Mouse (Mus musculus) intestine, embryonic 16.5 days (tissue): Measurements from ENCODE around the gene Gm3317. TPM values are rescaled to one million over a fixed set of nuclear protein-coding genes. Genes with fewer than 3 reads are reported as not detected.
"Not testable (repeated sequence)": the region's sequence is repeated elsewhere in the genome, so short reads cannot be mapped to it uniquely, and the experiment has no call there.

Source experiments
- ATAC-seq: fragments of 200-750 bp; cut with Nextera tagmentation; 2 replicates; pipeline ENCODE4 v1.8.0; 2017; ENCODE audit warnings: moderate TSS enrichment, moderate library complexity
- H3K27ac ChIP-seq: fragments of 300-500 bp; sonication (generic); 2 replicates; pipeline ENCODE4 v1.5.1; 2014; ENCODE audit warnings: mild to moderate bottlenecking, low read length
- H3K27me3 ChIP-seq: fragments of 300-500 bp; sonication (generic); replicated peaks from 2 replicates; pipeline ENCODE4 v1.6.1; 2014; ENCODE audit warnings: low read length, control low read depth, mixed read lengths; ENCODE audit not compliant: control insufficient read depth, insufficient read depth
- H3K36me3 ChIP-seq: fragments of 300-500 bp; sonication (generic); 2 replicates; pipeline ENCODE4 v1.6.1; 2014; ENCODE audit warnings: low read length, control low read depth; ENCODE audit not compliant: control insufficient read depth, insufficient read depth
- H3K4me1 ChIP-seq: fragments of 300-500 bp; sonication (generic); 2 replicates; pipeline ENCODE4 v1.6.1; 2014; ENCODE audit warnings: low read length, control low read depth, mixed read lengths; ENCODE audit not compliant: control insufficient read depth, insufficient read depth
- H3K4me2 ChIP-seq: fragments of 300-500 bp; sonication (generic); 2 replicates; pipeline ENCODE4 v1.6.1; 2014; ENCODE audit warnings: low read depth, low read length, control low read depth
- H3K4me3 ChIP-seq: fragments of 300-500 bp; sonication (generic); 2 replicates; pipeline ENCODE4 v1.5.1; 2014; ENCODE audit warnings: mild to moderate bottlenecking, low read length
- H3K9ac ChIP-seq: fragments of 300-500 bp; sonication (generic); 2 replicates; pipeline ENCODE4 v1.6.1; 2014; ENCODE audit warnings: low read depth, low read length
- H3K9me3 ChIP-seq: fragments of 300-500 bp; sonication (generic); 2 replicates; pipeline ENCODE4 v1.6.1; 2016; ENCODE audit warnings: low read length, control low read depth; ENCODE audit not compliant: control insufficient read depth
- WGBS: fragments of 180-500 bp; shearing (Covaris S2); extraction: QIAGEN DNeasy Blood & Tissue Kit; methylation state at CpG from one replicate; pipeline ENCODE4 v1.1.7; 2014; 5-methylcytosine and 5-hydroxymethylcytosine counted together
- polyA plus RNA-seq: library from polyadenylated mRNA; unstranded; fragments of >200 nt; fragmentation: Nextera tagmentation; extraction: Ambion mirVana; gene quantifications from 2 replicates; pipeline ENCODE4 v1.2.1, GENCODE M21; 2015

Gm3317 gene
- polyA plus RNA-seq: not detected in 2 replicates

DNA sequence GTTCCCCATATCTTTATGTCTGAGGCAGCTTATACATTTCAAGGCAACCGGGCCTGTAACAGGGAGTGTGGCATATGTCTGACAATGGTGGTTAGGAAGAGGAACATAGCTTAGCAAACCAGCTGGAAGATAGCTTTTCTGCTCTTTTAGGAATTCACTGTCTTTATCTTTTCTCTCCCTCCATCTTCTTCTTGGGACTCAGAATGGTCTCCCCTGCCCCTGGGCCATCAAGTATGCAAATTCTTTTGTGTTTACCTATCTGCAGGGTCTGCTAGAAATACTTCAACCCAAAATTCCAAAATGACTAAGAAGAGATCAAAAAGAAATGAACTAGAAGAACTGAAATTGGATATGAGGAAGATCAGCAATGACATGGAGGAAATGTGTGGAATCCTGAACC is at the start of gene Gm3317:
Gm3317 (plus strand) TSS at position 301 of the 400 bp plus-strand sequence.
- not testable (repeated sequence) for H3K27ac ChIP-seq, H3K4me3 ChIP-seq, H3K9ac ChIP-seq, H3K4me2 ChIP-seq, H3K27me3 ChIP-seq, H3K36me3 ChIP-seq, H3K9me3 ChIP-seq, H3K4me1 ChIP-seq, ATAC-seq
- WGBS: no CpG with 5 or more reads among the region's 1 CpGs

DNA sequence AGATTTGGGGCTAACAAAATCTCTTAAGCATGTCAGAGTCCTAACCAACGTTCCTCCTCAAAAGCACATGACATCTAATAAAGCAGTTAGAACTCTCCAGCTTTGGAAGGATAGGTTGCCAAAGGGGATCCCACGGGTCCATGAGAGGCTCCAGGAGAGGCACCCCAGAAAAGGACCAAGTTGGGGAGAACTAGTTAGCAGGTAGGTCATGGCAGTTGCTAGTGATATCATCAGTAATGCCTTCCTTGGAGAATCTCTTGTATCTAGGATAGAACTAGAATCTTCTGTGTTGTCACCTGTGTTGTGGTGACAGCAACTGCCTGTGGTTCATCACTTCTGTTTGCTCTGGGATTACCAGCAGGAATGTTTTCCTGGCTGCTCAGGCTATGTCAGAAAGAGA is 33.1 kb upstream of the Gm3317 start, which contains the start of gene Gm8279:
Gm8279 (plus strand) TSS at position 301 of the 400 bp plus-strand sequence.
- H3K4me2 ChIP-seq, ATAC-seq, H3K4me3 ChIP-seq, H3K27ac ChIP-seq, H3K9me3 ChIP-seq, H3K4me1 ChIP-seq, H3K9ac ChIP-seq, H3K27me3 ChIP-seq, H3K36me3 ChIP-seq: not testable (repeated sequence)
- 83% methylated on average over 2 of the region's 2 CpGs for WGBS

DNA sequence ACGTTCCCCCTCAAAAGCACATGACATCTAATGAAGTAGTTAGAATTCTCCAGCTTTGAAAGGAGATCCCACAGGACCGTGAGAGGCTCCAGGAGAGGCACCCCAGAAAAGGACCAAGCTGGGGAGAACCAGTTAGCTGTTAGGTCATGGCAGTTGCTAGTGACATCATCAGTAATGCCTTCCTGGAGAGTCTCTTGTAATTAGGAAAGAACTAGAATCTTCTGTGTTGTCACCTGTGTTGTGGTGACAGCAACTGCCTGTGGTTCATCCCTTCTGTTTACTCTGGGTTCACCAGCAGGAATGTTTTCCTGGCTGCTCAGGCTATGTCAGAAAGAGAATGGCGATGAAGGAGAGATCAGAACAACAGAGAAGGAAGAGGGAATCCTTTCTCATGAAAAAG is 21.2 kb downstream of the Gm3317 start, which contains the start of gene Gm8271:
Gm8271 (plus strand) TSS at position 301 of the 400 bp plus-strand sequence.
- not testable (repeated sequence) for H3K9ac ChIP-seq, ATAC-seq, H3K4me3 ChIP-seq, H3K4me1 ChIP-seq, H3K4me2 ChIP-seq, H3K27me3 ChIP-seq, H3K36me3 ChIP-seq, H3K9me3 ChIP-seq, H3K27ac ChIP-seq
- no CpG with 5 or more reads among the region's 3 CpGs for WGBS

Other genes with a start within 250 kb of the Gm3317 start
- gene Gm8297, start 180.6 kb upstream of the Gm3317 start, polyA plus RNA-seq: not detected in 2 replicates
- not detected in 2 replicates for gene Gm3298, start 148.6 kb upstream of the Gm3317 start, polyA plus RNA-seq
- not detected in 2 replicates for gene 4930555G01Rik, start 113.9 kb upstream of the Gm3317 start, polyA plus RNA-seq
- gene Gm8281, start 93.5 kb upstream of the Gm3317 start, polyA plus RNA-seq: 0.38 and 0.44 TPM in 2 replicates
- not detected in 2 replicates for gene Gm8279, start 33.0 kb upstream of the Gm3317 start, polyA plus RNA-seq
- not detected in 2 replicates for gene Gm8271, start 21.3 kb downstream of the Gm3317 start, polyA plus RNA-seq
- not detected in 2 replicates for gene Gm3526, start 96.0 kb downstream of the Gm3317 start, polyA plus RNA-seq
- gene Gm3542, start 170.4 kb downstream of the Gm3317 start, polyA plus RNA-seq: not detected in 2 replicates
- gene Gm3500, start 224.5 kb downstream of the Gm3317 start, polyA plus RNA-seq: 0.28 TPM in 1 of 2 replicates, not detected in the other